8 mouse cellular contexts compared by ENCODE assay signal in genomic region chr7:3875032-3875431, GRCm38 (mm10). TPM values are rescaled to one million over a fixed set of nuclear protein-coding genes. Genes with fewer than 3 reads are reported as not detected.
A peak's percentile ranks its signal among the peaks of the same experiment; 100 is the strongest.
ATAC-seq lines count a peak whose summit lies in the region.
"Had no signal": no experiment of that assay in that cellular context is flagged by ENCODE, and none has a peak within 500 bp of the region (broad histone marks: within the 10 kb centered on the region; RNA-seq: fewer than 3 reads in every experiment).

No protein-coding gene starts in this region.

- peak; percentile 52; the same call in 1 of the 2 replicates for ATAC-seq in megakaryocyte, adult 5-6 weeks (ENCODE audit: poor library complexity, severe bottlenecking)
- ATAC-seq in monocyte, adult 5-6 weeks (replicated peaks; ENCODE audit: insufficient number of reproducible peaks, low FRiP score, low TSS enrichment, poor library complexity, severe bottlenecking): peak; percentile 61; the same call in 1 of the 2 replicates
- 0 out of 2 replicates have a peak, but pooled peaks have one; percentile 44 for ATAC-seq in neutrophil, adult 5-6 weeks (ENCODE audit: extremely low read depth, insufficient number of reproducible peaks, low FRiP score, poor library complexity, severe bottlenecking)

RNA-seq across cellular contexts. Expression of gene Gm14548, which starts 22.9 kb away (rescaled TPM):
- 112 and 120 TPM in 2 replicates for total RNA-seq in megakaryocyte, adult 5-6 weeks (2015)
- total RNA-seq in megakaryocyte, adult 5-6 weeks (2017): 89.0 and 89.6 TPM in 2 replicates
- total RNA-seq in monocyte, adult 5-6 weeks (2017): 5.2 to 14.5 TPM (median 10.1 TPM) in 3 replicates
- 94.9 and 100 TPM in 2 replicates for total RNA-seq in neutrophil, adult 5-6 weeks (2017)
- total RNA-seq: adrenal gland, adult 18-20 months; adrenal gland, postnatal 14 days; adrenal gland, postnatal 25 days; ES-E14 had no signal

RNA-seq across cellular contexts. Expression of gene Pira2, which starts 30.2 kb away (rescaled TPM):
- total RNA-seq in megakaryocyte, adult 5-6 weeks (2015): 119 and 123 TPM in 2 replicates
- 111 and 114 TPM in 2 replicates for total RNA-seq in megakaryocyte, adult 5-6 weeks (2017)
- total RNA-seq in monocyte, adult 5-6 weeks (2017): 4.7 to 22.8 TPM (median 10.7 TPM) in 3 replicates
- total RNA-seq in neutrophil, adult 5-6 weeks (2017): 85.7 and 94.4 TPM in 2 replicates
- total RNA-seq: adrenal gland, postnatal 25 days; ES-E14; MEL had no signal

RNA-seq across cellular contexts. Expression of gene Lilra6, which starts 40.3 kb away (rescaled TPM):
- total RNA-seq in megakaryocyte, adult 5-6 weeks (2015): 132 and 138 TPM in 2 replicates
- total RNA-seq in megakaryocyte, adult 5-6 weeks (2017): 123 and 141 TPM in 2 replicates
- 3.5 to 19.0 TPM (median 14.2 TPM) in 3 replicates for total RNA-seq in monocyte, adult 5-6 weeks (2017)
- total RNA-seq in neutrophil, adult 5-6 weeks (2017): 145 and 154 TPM in 2 replicates
- total RNA-seq: ES-E14 had no signal

RNA-seq across cellular contexts. Expression of gene Gm15448, which starts 49.5 kb away (rescaled TPM):
- 18.7 and 22.7 TPM in 2 replicates for total RNA-seq in megakaryocyte, adult 5-6 weeks (2015)
- total RNA-seq in megakaryocyte, adult 5-6 weeks (2017): 22.1 and 25.4 TPM in 2 replicates
- 3.1 to 10.7 TPM (median 9.4 TPM) in 3 replicates for total RNA-seq in monocyte, adult 5-6 weeks (2017)
- 36.3 and 41.7 TPM in 2 replicates for total RNA-seq in neutrophil, adult 5-6 weeks (2017)
- total RNA-seq: adrenal gland, postnatal 14 days; ES-E14; MEL had no signal
